Mouse (Mus musculus): ENCODE measurements around the gene Ets1.

Ets1 gene

DNA sequence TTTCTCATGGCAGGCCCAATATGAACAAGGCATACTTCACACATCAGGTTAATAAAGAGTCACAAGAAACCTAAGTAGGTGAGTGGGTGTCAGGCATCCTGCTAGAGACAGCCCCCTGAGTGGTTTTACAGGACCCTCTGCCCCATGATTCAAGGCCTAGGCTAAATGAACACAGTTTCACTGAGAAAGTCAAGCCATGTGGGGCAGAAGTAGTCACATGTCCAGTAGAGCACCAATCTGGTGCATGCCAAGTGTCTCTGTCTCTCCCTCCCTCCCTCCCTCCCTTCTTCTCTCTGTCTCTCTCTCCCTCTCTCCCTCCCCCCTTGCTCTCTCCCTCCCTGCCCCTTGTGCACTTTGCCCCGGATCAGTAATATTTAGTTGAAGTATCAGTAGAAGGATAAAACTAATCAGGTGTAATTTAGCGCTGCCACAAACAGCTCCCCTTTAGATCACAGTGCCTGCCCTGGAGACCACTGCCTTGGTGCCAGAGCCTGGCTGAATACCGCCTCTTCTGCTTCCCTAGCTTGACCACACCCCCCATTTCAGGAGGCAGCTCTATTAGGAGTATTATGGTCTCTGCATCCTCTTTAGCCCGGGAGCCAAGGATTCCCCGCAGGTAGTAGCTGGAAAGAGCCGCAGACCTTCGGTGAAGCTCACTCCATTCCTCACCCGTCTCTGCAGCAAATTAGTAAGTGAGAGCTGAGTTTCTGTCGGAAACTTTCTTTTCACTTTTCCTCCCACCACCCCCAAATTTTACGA is at the start of gene Ets1:
Ets1 (plus strand) TSS at position 595 of the 759 bp plus-strand sequence.
- DNase-seq (ENCODE audit: extremely low spot score, low read depth, low spot score) = no peak

DNA sequence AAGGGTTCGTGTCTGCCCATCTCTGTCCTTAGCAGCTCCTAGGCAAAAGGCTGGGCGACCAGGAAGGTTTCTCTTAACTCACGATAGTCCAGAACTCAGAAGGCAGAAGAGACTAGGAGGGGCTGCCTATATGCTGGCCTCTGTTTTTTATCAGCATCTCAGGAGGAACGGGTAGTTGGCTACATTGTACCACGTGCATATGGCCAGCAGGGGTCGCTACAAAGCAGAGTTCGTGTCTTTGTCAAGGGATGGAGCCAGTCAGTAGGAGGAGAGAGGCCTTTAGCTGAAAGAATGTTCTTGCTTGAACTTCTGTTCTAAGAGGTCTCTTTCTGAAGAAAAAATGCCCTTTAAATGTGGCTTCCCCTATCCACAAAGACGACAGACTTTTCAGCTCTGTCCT is 46.1 kb upstream of the Ets1 start:
- peak; percentile 84 for DNase-seq (ENCODE audit: extremely low spot score, low read depth, low spot score)

DNA sequence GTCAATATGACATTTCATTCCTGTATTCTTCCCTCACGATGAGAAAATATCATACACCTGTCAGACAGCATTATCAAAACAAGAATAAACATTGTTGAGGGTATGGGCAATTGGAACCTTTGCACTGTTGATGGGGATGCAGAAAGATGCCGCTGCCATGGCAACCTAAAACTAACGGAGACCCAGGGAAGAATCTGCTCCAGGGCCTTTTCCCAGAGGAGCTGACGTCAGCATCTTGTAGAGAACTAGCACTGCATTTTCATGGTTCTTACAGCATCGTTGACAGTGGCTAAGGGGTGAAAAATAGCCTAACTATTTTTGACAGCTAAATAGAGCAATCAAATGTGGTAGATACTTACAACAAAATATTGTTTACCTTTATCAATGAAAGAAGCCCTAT is 45.5 kb upstream of the Ets1 start:
- no peak for DNase-seq (ENCODE audit: extremely low spot score, low read depth, low spot score)

DNA sequence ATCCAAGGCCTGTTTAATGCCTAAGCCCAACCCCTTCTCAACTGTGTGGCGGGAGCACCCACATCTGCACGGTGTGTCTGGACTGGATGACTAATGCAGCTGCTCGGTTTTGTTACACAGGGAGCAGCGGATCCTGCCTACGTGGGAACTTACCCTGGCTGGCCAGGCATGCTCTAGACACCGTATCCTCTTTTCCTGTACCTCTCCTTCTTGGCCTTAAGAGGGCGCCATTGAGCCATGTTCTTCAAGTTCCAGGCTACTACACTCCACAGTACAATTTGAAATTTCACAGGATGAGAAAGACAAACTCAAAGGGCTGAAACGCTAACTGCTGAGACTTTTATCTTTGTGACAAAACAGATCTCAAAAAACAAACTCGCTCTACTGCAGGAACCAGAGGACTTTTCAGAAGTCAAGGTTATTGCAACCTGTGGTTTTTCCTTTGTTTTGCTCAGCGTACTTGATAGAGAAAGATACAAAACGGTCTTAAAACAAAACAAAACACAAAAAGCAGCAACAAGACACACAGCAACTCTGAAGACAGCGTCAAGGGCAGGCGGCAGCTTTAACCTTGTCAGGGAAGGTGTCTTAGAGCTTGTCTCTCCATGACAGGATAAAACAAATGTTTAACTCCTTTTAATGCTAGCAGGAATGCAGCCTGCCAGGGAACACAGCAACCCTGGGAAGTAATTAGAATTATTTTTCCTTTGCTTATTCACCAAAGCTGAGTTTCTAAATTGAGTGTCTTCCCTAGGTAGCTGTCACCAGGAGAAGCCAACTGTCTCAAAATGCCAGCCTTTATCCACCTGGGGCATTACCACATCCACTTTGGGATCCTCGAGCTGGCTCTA is 44.1 kb upstream of the Ets1 start:
- DNase-seq (ENCODE audit: extremely low spot score, low read depth, low spot score) = peak; percentile 95

DNA sequence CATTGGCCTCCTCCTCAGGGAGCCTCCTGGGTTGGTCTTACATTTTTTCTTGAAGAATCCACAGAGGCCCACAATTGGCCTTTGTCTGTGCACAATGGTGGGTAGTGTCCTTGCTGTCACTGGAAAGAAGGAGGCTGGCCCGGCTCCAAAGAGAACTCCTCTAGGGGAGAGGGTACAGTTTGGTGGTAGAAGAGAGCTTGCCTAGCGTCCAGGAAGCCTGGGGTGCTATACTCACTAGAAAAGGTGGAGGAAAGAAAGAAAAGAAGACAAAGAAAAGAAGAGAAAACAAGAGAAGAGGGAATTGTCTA is 43.5 kb upstream of the Ets1 start:
- no peak for DNase-seq (ENCODE audit: extremely low spot score, low read depth, low spot score)

DNA sequence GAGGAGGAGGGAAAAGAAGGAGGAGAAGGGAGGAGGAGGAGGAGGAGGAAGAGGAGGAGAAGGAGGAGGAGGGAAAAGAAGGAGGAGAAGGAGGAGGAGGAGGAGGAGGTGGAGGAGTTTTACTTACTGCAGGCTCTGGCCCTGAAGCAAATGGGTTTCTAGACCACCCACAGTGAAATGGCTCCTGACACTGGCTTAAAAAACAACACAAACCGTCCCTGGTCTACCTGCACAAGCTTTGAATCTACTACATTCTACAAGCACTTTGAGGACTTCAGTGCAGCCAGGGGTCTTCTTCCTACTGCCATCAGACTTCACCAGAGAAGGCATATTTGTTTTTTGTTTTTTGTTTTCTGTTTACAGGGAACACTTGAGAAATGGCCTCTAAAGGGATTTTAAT is 42.2 kb upstream of the Ets1 start:
- DNase-seq (ENCODE audit: extremely low spot score, low read depth, low spot score) = no peak

DNA sequence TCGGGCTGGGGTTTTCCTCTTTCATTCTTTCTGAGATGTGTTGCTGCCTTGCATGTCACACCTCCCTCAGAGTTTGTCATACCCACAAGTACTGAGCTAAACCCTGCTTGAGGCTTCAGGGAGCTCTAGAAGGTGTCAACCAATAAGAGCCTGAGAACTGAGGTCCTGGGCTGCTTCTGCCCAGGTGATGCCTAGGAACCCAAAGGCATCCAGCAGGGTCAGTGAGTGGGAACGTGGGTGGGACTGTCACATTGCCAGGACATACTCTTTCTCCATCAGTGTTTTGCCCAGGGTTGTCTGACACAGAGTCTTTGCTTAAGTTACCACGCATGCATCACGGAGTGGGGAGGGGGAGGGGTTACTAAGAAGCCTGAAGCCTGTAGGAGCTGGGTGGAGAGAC is 41.7 kb upstream of the Ets1 start:
- no peak for DNase-seq (ENCODE audit: extremely low spot score, low read depth, low spot score)

DNA sequence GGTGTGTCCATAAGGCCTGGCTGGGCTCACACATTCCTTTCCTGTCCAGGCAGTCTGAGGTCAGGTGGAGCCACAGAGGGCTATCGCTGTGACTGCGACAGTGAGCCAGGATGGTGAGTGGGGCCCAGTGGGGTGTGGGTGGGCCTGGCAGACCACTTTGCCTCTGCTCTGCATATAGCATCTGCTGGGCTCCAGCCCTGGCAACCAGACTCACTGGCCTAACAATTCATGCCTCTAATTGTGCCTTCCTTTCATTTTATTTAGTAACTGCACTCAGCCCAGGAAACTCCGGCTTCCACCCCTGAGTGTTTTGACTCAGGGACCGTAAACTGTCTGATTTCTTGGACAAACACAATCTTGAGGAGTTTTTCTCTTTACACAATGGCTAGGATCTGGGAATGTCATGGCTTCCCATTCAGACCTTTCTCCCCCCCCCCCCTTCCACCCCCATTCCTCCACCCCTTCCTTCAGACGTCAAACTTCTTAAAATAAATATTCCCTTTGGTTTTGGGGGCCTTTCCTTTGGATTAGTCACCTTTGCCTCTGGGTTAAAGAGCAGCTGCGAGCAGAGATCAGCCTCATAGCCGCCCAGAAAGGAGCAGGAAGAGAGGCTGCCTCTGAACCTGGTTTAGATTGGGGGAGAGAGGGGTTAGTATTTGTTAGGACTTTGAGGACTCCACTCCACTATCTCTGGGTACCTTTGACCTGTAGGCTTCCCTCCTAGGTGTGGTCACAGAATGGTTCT is 40.8 kb upstream of the Ets1 start:
- no peak for DNase-seq (ENCODE audit: extremely low spot score, low read depth, low spot score)

DNA sequence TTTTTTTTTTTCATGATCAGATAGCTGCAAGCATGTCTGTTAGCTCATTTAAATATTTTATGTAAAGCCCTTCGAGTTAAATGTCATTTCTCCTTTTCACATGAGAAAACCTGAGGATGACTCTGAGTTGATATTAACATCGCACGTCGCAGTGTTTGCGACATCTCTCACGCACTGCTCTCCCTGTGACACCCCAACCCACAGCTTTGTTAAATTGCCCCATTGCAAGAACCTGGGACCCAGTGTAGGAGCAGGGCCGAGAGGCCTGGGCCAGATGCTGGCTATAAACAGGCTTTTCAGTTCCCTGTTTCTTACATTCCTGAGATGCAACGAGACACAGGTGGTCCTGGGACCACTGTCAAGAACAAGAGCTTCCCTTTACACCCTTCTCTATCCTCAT is 39.7 kb upstream of the Ets1 start:
- DNase-seq (ENCODE audit: extremely low spot score, low read depth, low spot score) = no peak

DNA sequence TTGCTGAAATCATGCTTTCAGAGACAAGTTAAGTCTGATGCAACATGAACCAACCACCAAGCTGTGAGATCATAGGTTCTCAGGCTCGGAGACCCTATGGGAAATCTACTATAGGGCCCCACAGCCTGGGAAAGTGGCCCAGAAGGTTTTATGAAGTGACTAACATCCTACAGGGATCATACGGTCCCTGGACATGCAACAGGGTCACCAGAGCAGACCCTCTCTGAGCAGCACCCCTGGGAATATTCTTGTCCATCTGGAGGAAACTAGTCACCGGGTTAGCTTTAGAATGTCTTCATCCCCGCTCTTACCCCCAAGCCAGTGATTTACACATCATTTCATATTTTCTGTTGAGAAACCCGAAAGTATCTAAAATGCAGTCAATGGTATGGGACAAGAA is 34.1 kb upstream of the Ets1 start:
- DNase-seq (ENCODE audit: extremely low spot score, low read depth, low spot score) = no peak

DNA sequence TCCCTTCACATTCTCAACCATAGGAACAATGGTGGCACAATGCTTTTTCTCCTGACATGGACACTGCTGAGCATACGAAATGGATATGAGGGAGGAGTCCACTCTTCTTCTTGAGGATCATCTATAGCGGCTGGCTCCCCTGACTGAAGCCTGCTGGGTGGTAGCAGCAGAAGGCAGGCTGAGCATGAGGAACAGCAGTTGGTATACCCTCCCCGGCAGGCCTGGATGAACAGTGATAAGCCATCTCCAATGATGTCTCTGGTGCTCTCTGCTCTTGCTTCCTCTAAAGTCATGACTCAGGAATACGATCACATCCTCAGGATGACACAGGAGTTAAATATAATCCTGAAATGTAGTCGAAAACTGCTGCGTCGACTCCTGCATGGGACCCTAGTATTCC is 32.9 kb upstream of the Ets1 start:
- no peak for DNase-seq (ENCODE audit: extremely low spot score, low read depth, low spot score)

DNA sequence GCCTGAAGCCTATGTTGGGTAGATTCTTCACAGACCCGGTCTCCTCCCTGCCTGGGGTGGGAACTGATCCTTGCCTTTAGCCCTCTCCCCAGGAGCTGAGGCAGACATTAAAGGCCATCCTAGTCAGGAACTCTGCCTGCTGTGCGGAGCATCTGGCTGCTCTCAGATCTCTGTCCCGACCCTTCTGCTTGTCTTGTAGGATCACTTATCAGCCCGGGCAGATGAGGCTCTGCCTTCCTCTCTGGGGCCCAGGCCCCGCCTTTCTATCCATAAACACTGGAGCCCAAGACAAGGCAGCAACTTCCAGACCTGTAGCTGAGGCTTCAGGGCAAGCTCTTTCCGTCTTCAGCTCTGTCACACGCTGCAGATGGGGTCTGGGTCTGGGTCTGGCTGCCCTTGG is 28.8 kb upstream of the Ets1 start:
- DNase-seq (ENCODE audit: extremely low spot score, low read depth, low spot score) = no peak

DNA sequence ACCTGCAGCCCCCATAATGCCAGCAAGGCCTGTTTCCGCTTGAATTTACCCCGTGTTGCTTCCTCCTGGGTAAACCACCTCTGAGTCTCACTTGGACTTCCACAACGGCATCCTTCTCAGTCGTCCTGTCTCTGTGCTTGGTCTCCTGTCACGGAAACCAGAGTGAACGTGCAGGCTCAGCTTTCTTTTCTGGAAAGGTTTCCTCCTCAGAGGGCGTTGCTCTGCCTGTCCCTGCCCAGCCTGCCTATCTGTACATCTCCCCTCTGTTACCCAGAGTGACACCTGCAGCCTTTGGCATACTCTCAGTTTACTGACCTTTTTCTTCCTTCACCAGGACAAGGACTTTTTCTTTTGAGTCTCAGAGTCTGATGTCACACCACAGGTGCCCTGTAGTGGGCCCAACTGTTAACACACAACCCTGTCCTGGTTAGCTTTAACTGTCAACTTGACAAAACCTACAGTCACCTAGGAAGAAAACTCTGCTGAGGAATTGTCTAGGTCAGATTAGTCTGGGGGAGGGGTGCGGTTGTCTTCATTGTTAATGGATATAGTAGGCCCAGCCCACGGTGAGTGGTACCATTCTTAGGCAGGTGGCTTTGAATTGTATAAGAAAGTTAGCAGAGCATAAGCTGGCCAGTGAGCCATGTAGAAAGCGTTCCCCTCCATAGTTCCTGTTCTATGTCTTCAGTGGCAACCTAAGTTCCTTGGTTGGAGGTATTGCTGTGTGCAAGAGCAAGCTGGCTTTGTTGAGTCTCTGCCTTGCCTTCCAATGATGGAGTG is 27.0 kb upstream of the Ets1 start:
- no peak for DNase-seq (ENCODE audit: extremely low spot score, low read depth, low spot score)

DNA sequence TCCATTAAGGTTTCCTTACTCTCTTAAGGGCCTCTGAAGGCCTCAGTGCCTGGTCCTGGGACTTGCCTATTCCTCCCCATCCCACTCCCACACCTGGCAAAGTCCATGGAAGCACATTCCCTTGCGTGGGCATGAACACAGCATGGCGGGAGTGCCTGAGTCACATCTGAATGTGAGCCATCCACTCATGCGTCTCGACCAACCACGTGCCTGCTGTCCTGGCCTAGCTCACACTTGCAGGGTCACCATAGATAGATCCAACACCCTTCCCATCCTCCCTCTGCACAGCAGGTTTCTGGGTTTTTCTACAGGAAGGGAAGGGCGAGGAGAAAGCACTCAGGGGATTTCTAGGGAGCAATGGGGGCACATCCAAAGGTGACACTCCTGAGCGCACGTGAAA is 25.8 kb upstream of the Ets1 start:
- no peak for DNase-seq (ENCODE audit: extremely low spot score, low read depth, low spot score)

DNA sequence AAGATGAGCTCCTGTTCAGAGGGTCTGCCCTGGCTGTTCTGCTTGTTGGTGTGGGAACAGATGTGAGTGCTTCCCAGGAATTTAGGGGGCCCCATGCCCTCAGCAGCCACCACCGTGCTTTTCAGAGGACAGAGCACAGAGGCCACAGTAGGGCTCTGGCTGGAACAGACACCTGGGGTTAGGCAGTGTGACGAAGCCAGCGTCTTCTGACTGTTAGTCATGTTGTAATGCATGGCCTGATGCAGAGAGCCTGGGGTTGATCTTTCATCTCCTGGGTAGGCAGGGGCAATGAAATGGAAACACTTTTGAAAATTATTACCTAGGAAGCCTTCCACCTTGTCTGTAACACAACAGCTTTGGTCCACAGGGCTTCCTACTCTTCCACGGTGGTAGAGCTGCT is 25.4 kb upstream of the Ets1 start:
- no peak for DNase-seq (ENCODE audit: extremely low spot score, low read depth, low spot score)

DNA sequence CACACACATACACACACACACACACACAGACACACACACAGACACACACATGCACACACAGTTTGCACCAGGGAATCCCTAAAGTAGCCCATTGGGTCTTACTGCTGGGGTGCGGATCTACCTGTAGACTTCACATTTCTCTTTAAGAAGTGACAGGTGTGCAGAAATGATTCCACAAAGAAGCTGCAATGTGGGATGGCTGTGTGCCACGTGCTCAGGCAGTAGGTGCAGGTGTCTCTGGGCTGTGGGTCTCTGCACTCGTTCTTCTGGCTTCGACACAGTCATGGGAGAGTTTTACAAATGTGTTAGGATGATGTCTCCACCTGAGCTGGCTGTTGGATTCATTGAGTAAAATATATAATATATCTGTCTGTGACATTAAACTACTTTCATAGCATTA is 24.7 kb upstream of the Ets1 start:
- DNase-seq (ENCODE audit: extremely low spot score, low read depth, low spot score) = no peak

DNA sequence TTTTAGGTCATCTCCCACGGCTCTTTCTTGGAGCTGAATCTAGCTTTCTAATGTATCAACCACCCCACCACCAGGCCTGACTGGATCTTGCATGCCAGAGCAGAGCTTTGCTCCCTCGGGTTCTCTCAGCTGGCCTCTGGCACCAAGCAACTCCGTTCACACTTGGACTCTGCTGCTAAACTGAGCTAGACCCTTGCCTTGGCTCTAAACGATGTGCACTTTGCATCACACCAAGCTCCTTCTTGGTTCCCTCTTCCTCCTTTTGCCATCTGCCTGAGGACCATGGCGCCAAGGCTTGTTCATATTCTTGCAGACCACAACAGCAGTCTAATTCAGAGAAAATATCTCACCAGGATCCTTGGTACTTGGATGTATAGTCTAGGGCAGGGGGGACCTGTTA is 23.6 kb upstream of the Ets1 start:
- no peak for DNase-seq (ENCODE audit: extremely low spot score, low read depth, low spot score)

DNA sequence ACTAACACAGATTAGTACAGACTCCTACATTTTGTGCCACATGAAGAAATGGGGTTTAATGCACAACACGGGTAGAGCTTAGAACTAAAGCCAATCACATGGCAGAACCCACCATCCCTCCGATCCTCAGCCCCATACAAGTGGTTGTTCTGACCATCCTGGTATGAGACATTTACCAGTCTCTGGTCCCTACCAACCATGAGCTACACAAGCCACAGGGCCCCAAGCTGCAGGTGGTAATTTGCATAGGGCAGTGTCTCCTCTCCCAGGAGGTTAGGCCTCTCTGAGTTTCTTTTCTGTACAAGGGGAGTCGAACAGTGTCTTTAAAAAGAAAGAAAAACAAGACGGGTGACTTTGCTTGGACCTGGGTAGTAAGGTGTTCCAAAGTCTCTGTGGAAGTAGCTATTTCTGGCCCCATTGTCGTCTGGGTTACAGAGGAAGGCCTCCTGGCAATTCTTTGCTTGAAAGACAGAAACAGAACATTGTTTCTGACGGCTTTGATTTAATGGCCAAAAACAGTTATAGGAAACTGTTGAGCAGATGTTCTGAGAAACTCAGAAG is 23.1 kb upstream of the Ets1 start:
- no peak for DNase-seq (ENCODE audit: extremely low spot score, low read depth, low spot score)

DNA sequence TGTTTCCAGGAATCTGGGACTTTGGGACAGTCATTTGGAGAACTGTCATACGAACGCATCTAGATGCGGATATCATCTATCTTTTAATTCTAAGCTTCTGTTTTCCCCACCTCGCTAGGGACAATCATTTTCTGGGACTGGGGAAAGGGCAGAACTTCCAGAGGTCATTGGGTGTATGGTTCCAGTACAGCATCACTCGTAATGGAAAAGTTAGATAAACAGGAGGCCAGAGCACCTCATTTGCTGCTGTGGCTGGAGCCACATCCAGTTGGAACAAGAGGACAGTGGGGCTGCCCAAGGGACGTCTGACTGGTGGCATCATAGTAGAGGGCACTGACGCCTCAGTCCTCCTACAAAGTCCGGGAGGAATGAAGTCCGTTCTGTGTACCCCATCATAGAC is 21.8 kb upstream of the Ets1 start:
- DNase-seq (ENCODE audit: extremely low spot score, low read depth, low spot score) = no peak

DNA sequence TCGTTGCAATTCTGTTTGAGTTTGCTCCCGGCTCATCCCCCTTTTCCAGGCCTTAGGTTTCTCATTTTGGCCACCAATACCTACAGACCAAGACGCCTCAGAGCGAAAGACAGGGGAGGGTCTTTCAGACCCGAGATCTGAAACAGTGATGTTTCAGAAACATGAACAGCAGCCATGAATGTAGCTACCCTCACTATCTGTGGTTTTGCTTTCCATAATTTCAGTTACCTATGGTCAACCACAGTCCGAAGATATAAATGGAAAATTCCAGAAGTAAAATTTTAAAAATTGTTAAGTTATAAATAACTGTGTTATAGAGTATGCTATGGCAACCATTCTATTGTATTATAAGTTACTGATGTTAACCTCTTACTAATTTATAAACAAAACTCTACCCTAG is 20.6 kb upstream of the Ets1 start:
- DNase-seq (ENCODE audit: extremely low spot score, low read depth, low spot score) = no peak

DNA sequence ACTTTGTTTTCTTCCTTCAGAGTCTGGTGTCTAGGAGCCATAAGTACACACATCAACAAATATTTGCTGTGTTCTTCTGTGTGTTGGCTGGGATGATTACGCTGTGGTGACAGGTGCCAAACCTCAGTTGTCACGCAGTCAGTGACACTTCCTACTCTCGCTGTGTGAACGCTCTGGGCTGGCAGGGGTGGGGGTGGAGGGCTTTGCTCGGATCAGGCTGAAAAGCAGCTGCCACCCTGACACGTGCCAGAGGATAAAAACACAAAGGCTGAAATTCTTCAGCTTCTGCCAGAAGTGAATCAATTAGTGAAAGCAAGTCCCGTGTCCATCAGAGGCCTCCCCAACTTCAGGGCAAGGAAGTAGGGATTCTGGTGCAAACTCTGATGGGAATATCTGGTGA is 20.0 kb upstream of the Ets1 start:
- no peak for DNase-seq (ENCODE audit: extremely low spot score, low read depth, low spot score)

Measured in hindlimb bud, embryonic 11.5 days (tissue).